Mouse (Mus musculus) adrenal gland, adult 10 weeks (tissue): ENCODE results near the gene Wfs1. TPM values are rescaled to one million over a fixed set of nuclear protein-coding genes. Genes with fewer than 3 reads are reported as not detected.

Source experiments
- polyA plus RNA-seq: library from polyadenylated mRNA; stranded (reverse); fragments of 350-450 nt; fragmentation: Illumina TruSeq; extraction: RNeasy Lipid Tissue Mini Kit (QIAGEN cat#74804); gene quantifications from one replicate; pipeline ENCODE4 v1.2.3, GENCODE M21; 2014; ENCODE audit warnings: low read depth, low replicate concordance

The Wfs1 gene
- 6.4 TPM for polyA plus RNA-seq

DNA sequence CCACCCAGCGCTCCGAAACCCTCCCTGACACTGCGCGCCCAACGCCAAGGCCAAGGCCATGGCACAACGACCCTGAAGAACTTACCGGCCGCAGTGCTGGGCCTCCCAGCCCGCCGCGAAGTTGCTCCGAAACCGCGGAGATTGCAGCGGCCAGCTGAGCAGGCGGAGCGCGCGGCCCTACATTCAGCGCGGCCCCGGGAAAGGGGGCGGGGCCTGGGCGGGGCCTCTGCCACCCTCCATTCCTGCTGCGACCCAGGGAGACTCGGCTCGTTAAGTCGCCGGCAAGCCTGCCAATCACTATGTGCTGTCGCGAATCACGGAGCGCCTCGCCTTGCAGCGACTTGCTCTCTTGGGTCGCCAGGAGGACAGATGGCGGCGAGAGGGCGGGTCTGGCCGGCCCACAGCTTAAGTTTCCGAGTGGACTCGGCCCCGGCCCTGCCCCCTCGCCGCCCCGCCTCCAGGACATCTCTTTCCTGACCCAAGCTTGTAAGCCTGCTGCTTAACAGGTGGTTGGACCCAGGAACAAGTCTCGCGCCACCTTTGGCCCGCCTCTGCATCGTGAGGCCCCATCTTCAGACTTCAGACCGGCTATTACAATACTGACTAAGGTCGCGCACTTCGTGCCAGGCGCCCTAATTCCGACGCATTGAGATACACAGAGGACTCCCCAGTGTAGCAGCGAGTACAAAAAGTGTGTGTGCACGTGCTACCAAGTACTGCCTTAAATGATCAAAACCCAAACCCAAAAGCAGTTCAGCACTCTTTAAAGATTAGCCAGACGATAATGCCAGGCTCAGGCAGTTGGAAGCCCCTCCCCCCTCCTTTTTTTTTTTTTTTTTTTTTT lies at the start of gene Wfs1:
Gene Wfs1 (minus strand): TSS at position 425 of the 844 bp plus-strand sequence.

Other genes with a start within 250 kb of the Wfs1 start
- 38.1 TPM for gene Bloc1s4, start 240.6 kb downstream of the Wfs1 start, polyA plus RNA-seq
- gene Mrfap1, start 192.4 kb downstream of the Wfs1 start, polyA plus RNA-seq = 1,118 TPM
- gene Man2b2, start 158.6 kb downstream of the Wfs1 start, polyA plus RNA-seq = 0.58 TPM
- 3.5 TPM for gene Ppp2r2c, start 120.7 kb downstream of the Wfs1 start, polyA plus RNA-seq
- gene Gm1043, start 96.2 kb upstream of the Wfs1 start, polyA plus RNA-seq = not detected